ENCODE assay signal across 21 mouse cellular contexts in genomic region chr2:104260920-104261740, GRCm38 (mm10).
DNase-seq lines count a peak whose midpoint lies in the region; ATAC-seq and TF ChIP-seq lines count a peak whose summit lies in the region.
"Had no signal": no experiment of that assay in that cellular context is flagged by ENCODE, and none has a peak within 500 bp of the region (broad histone marks: within the 10 kb centered on the region; RNA-seq: fewer than 3 reads in every experiment).

No protein-coding gene starts in this region.

- TF ChIP-seq EP300 in heart, postnatal 0 days (IDR thresholded peaks at IDR 0.05; ENCODE audit: low read depth) = no peak

- H3K4me1 ChIP-seq in heart, postnatal 0 days (ENCODE audit: control insufficient read depth, insufficient read depth) = no peaks in the 10 kb centered on the region
- no peaks in the 10 kb centered on the region for H3K4me1 ChIP-seq in kidney, embryonic 16.5 days (ENCODE audit: insufficient read depth, low read length)
- H3K4me1 ChIP-seq in lung, adult 2 months (ENCODE audit: control insufficient read depth, insufficient read depth, low read length) = no peaks in the 10 kb centered on the region
- H3K4me1 ChIP-seq in thymus, adult 2 months (replicated peaks; ENCODE audit: control insufficient read depth, insufficient read depth, low read length) = no peaks in the 10 kb centered on the region
- H3K4me1 ChIP-seq: embryonic facial prominence, embryonic 13.5 days; stomach, embryonic 15.5 days had no signal

- no peak overlapping the region for H3K4me2 ChIP-seq in heart, postnatal 0 days (ENCODE audit: low read depth, low read length)
- H3K4me2 ChIP-seq in kidney, embryonic 16.5 days (replicated peaks; ENCODE audit: low read depth, low read length) = no peak overlapping the region
- H3K4me2 ChIP-seq: embryonic facial prominence, embryonic 13.5 days; hindbrain, embryonic 13.5 days; stomach, embryonic 15.5 days had no signal

- WGBS in heart, postnatal 0 days = 73% methylated on average over 18 of the region's 18 CpGs
- WGBS in kidney, embryonic 16.5 days = 74% methylated on average over 18 of the region's 18 CpGs
- WGBS in lung, adult 2 months = 68% methylated on average over 18 of the region's 18 CpGs
- WGBS in thymus, adult 2 months = 70% methylated on average over 18 of the region's 18 CpGs

- no peaks in the 10 kb centered on the region; the same call in 1 of the 2 replicates for H3K27me3 ChIP-seq in heart, postnatal 0 days (ENCODE audit: control insufficient read depth, insufficient read depth, low read length)
- H3K27me3 ChIP-seq in kidney, embryonic 16.5 days (ENCODE audit: insufficient read depth, low read length) = no peaks in the 10 kb centered on the region
- no peaks in the 10 kb centered on the region for H3K27me3 ChIP-seq in thymus, adult 2 months (ENCODE audit: control insufficient read depth, insufficient read depth, low read length)
- H3K27me3 ChIP-seq: embryonic facial prominence, embryonic 13.5 days; hindbrain, embryonic 13.5 days; stomach, embryonic 15.5 days had no signal

- no peak for TF ChIP-seq POLR2A in lung, adult 2 months (IDR thresholded peaks at IDR 0.05; ENCODE audit: borderline replicate concordance, extremely low read depth, low read depth, low read length)
- no peak for TF ChIP-seq POLR2A in thymus, adult 2 months (IDR thresholded peaks at IDR 0.05; ENCODE audit: control insufficient read depth, extremely low read depth, insufficient read depth, low read length, poor library complexity)

- DNase-seq in heart, postnatal 0 days (ENCODE audit: low spot score) = peak; percentile 18
- no peak for DNase-seq in heart, postnatal 25 days (ENCODE audit: low spot score)
- DNase-seq in kidney, postnatal 36 days = peak; percentile 4
- DNase-seq in lung, postnatal 10 days = peak; percentile 31
- no peak for DNase-seq in lung, adult 2 months
- DNase-seq in skeletal muscle tissue, adult 2 months (ENCODE audit: low read depth, low spot score) = peak; percentile 9
- no peak for DNase-seq in thymus, adult 2 months
- DNase-seq: adrenal gland, postnatal 14 days; cerebellum, adult 11 months; cerebellum, postnatal 10 days; gastrocnemius, adult 2 months; left cerebral cortex, postnatal 4 days; liver; right cerebral cortex, postnatal 14 days; thymus, adult 18-20 months had no signal

- H3K27ac ChIP-seq in heart, postnatal 0 days (ENCODE audit: low read depth) = no peak overlapping the region
- H3K27ac ChIP-seq in kidney, embryonic 16.5 days (ENCODE audit: low read length) = no peak overlapping the region
- no peak overlapping the region for H3K27ac ChIP-seq in thymus, adult 2 months (ENCODE audit: control insufficient read depth, insufficient read depth, low read length)
- H3K27ac ChIP-seq: embryonic facial prominence, embryonic 13.5 days; gastrocnemius, adult 2 months; hindbrain, embryonic 13.5 days; stomach, embryonic 15.5 days had no signal

- intact Hi-C loops in heart, postnatal 25 days (cut with DNase I) = no loop called here

- H3K4me3 ChIP-seq in heart, postnatal 0 days (ENCODE audit: low read depth, low read length) = no peak overlapping the region
- no peak overlapping the region for H3K4me3 ChIP-seq in kidney, embryonic 16.5 days (ENCODE audit: low read length)
- no peak overlapping the region for H3K4me3 ChIP-seq in lung, adult 2 months (replicated peaks; ENCODE audit: extremely low read depth, low read depth, low read length)
- no peak overlapping the region for H3K4me3 ChIP-seq in thymus, adult 2 months (ENCODE audit: control insufficient read depth, insufficient read depth, low read length)
- H3K4me3 ChIP-seq: embryonic facial prominence, embryonic 13.5 days; gastrocnemius, adult 2 months; hindbrain, embryonic 13.5 days; stomach, embryonic 15.5 days had no signal

- no peak for TF ChIP-seq CTCF in heart, postnatal 0 days (IDR thresholded peaks at IDR 0.05; ENCODE audit: low read depth)
- no peak for TF ChIP-seq CTCF in lung, adult 2 months (IDR thresholded peaks at IDR 0.05; ENCODE audit: insufficient read depth, low read length)
- TF ChIP-seq CTCF in thymus, adult 2 months (IDR thresholded peaks at IDR 0.05; ENCODE audit: borderline replicate concordance, control insufficient read depth, extremely low read depth, insufficient read depth, low read length, poor library complexity) = no peak

- H3K9me3 ChIP-seq in heart, postnatal 0 days (replicated peaks; ENCODE audit: control insufficient read depth, low read length) = no peaks in the 10 kb centered on the region
- H3K9me3 ChIP-seq in kidney, embryonic 16.5 days (ENCODE audit: low read length) = no peaks in the 10 kb centered on the region
- H3K9me3 ChIP-seq: embryonic facial prominence, embryonic 13.5 days; hindbrain, embryonic 13.5 days; stomach, embryonic 15.5 days had no signal

- no peak for ATAC-seq in heart, postnatal 0 days (ENCODE audit: insufficient read depth, low read depth)
- no peak; the same call in 1 of the 2 replicates for ATAC-seq in kidney, embryonic 16.5 days (ENCODE audit: low FRiP score, low TSS enrichment)
- ATAC-seq: forebrain, embryonic 16.5 days; inflammation-experienced regulatory T-cells, adult 6 months had no signal

- H3K36me3 ChIP-seq in heart, postnatal 0 days (replicated peaks; ENCODE audit: control insufficient read depth, insufficient read depth, low read length) = no peaks in the 10 kb centered on the region
- no peaks in the 10 kb centered on the region for H3K36me3 ChIP-seq in kidney, embryonic 16.5 days (ENCODE audit: insufficient read depth, low read length)
- H3K36me3 ChIP-seq in thymus, adult 2 months (ENCODE audit: control insufficient read depth, insufficient read depth, low read length) = no peaks in the 10 kb centered on the region
- H3K36me3 ChIP-seq: embryonic facial prominence, embryonic 13.5 days; hindbrain, embryonic 13.5 days; stomach, embryonic 15.5 days had no signal

- no peak overlapping the region for H3K9ac ChIP-seq in heart, postnatal 0 days (replicated peaks; ENCODE audit: low read depth, low read length)
- no peak overlapping the region for H3K9ac ChIP-seq in kidney, embryonic 16.5 days (replicated peaks; ENCODE audit: low read length)
- H3K9ac ChIP-seq: embryonic facial prominence, embryonic 13.5 days; hindbrain, embryonic 13.5 days; stomach, embryonic 15.5 days had no signal

Comparison
In these comparisons a context has a peak if more than half of its experiments do, and no peak if none do; other contexts are left out.
1. DNase-seq: peak in heart, postnatal 0 days (single experiment), kidney, postnatal 36 days (2 of 2), lung, postnatal 10 days (single experiment) and skeletal muscle tissue, adult 2 months (single experiment); none in heart, postnatal 25 days (single experiment), lung, adult 2 months (single experiment) and thymus, adult 2 months (single experiment).